Mouse (Mus musculus) embryonic fibroblast, embryonic 13.5 days (primary cell): ENCODE data around the gene Cfap221.

Experiments used
- CTCF ChIP-seq: IDR thresholded peaks from 2 replicates; pipeline ENCODE4 v1.5.1; 2011; ENCODE audit warnings: mild to moderate bottlenecking, control low read depth, low read length, moderate library complexity, borderline replicate concordance; ENCODE audit not compliant: insufficient read depth
- POLR2A ChIP-seq: IDR thresholded peaks from 2 replicates; pipeline ENCODE4 v1.6.1; 2011; ENCODE audit warnings: low read depth, mild to moderate bottlenecking, control low read depth, low read length, moderate library complexity

DNA sequence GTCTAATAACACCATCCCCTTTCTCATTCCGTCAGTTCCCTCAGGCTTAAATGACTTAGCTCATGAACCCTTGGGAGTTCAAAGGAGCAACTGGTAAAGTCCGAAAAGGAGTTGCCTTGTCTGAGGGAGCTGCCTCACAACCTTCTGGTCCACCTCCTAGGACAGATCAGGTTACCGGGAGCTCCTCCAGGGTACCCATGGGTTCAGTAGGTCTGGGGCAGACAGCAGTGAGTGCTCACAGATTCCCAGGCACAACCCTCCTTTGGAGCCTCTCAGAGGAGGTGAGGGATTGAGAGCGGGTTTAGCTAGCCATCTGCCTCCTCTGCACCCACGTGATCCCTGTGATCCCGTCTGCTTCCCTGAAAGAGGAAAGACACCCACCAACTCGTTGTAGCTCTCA lies 60.2 kb downstream of the Cfap221 start:
- TF ChIP-seq CTCF: no peak
- TF ChIP-seq POLR2A: no peak
